Mouse (Mus musculus): ENCODE results near the gene Dnmt3a. TPM values are rescaled to one million over a fixed set of nuclear protein-coding genes. Genes with fewer than 3 reads are reported as not detected.

The Dnmt3a gene
- polyA plus RNA-seq, 1 experiment from 2014 or later, result 95.7 TPM

- Histone ChIP-seq H3K9me3 (no peaks in the 10 kb centered on the region), H3K4me3 (no peak overlapping the region), H3K27ac (replicated peaks) (no peak overlapping the region), H3K27me3 (no peaks in the 10 kb centered on the region), H3K36me3 (no peaks in the 10 kb centered on the region), H3K9ac (no peak overlapping the region), H3K4me2 (no peak overlapping the region), H3K4me1 (replicated peaks) (peaks cover 32% of the 10 kb centered on the region)
- WGBS, result 67% methylated on average over 5 of the region's 5 CpGs
- ATAC-seq (ENCODE audit: low read depth), result no peak
Measured at GRCm38 (mm10) chr12:3788421-3789051, 17.3 kb upstream of the Dnmt3a start.

DNA sequence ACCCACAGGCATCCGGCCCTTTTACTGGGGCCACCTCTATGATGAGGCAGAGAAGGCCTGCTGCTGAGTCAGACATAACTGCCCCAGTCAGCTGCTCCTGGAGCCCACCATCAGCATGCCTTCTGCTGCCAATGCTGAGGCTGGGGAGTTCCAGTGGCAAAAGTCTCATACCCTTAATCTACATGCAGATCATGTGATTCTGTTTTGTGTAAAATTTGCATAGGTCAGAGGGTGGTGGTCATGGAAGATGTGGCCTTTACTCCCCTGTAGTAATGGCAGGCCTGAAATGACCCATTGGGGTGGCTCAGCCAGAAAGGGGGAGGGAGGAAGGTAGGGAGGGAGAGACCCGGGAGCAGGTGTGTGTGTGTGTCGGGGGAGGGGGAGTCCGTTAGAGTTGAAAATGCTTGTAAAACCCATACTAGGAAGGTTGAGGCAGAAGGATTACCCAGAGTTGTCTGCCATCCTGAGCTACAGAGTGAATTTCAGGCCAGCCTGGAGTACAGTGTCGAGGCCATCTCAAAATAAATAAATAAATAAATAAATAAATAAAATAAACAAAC, 16.1 kb upstream of the Dnmt3a start:
- no peak for ATAC-seq (ENCODE audit: low read depth)
- no peak overlapping the region for H3K4me3 ChIP-seq
- peaks cover 20% of the 10 kb centered on the region for H3K4me1 ChIP-seq (replicated peaks)
- no peak overlapping the region for H3K27ac ChIP-seq (replicated peaks)
- no peaks in the 10 kb centered on the region for H3K9me3 ChIP-seq
- H3K9ac ChIP-seq, result no peak overlapping the region
- H3K36me3 ChIP-seq, result no peaks in the 10 kb centered on the region
- H3K4me2 ChIP-seq, result no peak overlapping the region
- WGBS, result 66% methylated on average over 5 of the region's 5 CpGs
- no peaks in the 10 kb centered on the region for H3K27me3 ChIP-seq

GRCm38 (mm10) chr12:3791257-3791656, 14.6 kb upstream of the Dnmt3a start:
- H3K36me3 ChIP-seq, result no peaks in the 10 kb centered on the region
- 0 out of 2 replicates have a peak, but pooled peaks have one; percentile 21 for ATAC-seq (ENCODE audit: low read depth)
- H3K27ac ChIP-seq (replicated peaks), result no peak overlapping the region
- H3K27me3 ChIP-seq, result no peaks in the 10 kb centered on the region
- no peak overlapping the region for H3K9ac ChIP-seq
- 52% methylated on average over 7 of the region's 7 CpGs for WGBS
- no peaks in the 10 kb centered on the region for H3K9me3 ChIP-seq
- peak overlapping the region; percentile 51 for H3K4me2 ChIP-seq
- H3K4me1 ChIP-seq (replicated peaks), result peaks cover 15% of the 10 kb centered on the region
- H3K4me3 ChIP-seq, result peak overlapping the region; percentile 23

- peak overlapping the region; percentile 23 for H3K4me3 ChIP-seq
- H3K27ac ChIP-seq (replicated peaks), result no peak overlapping the region; the same call in 1 of the 2 replicates
- no peaks in the 10 kb centered on the region for H3K36me3 ChIP-seq
- under 1% methylated on average over 22 of the region's 22 CpGs for WGBS
- H3K9me3 ChIP-seq, result no peaks in the 10 kb centered on the region
- H3K4me1 ChIP-seq (replicated peaks), result peaks cover 15% of the 10 kb centered on the region
- peak; percentile 94 for ATAC-seq (ENCODE audit: low read depth)
- peak overlapping the region; percentile 51 for H3K4me2 ChIP-seq
- H3K27me3 ChIP-seq, result no peaks in the 10 kb centered on the region
- H3K9ac ChIP-seq, result 0 out of 2 replicates have a peak overlapping the region, but pooled peaks have one; percentile 39
Measured at GRCm38 (mm10) chr12:3791732-3792131, 14.1 kb upstream of the Dnmt3a start.

DNA sequence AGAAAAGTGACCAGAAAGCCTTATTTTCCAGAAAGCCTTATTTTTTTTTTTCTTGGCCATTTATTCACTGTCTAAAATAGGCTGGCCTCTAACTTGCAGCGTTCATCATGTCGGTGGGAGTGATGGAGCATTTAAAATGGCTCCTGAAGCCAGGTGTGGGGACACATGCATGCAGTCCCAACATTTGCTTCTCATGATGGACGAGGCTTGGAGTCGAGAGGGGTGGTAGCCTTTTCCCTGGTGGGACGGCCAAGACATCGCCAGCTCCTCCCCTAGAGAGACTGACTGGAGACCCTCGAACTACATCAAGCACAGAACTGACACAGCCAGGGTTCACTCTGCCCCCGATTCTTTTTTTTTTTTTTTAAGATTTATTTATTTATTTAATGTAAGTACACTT, 13.6 kb upstream of the Dnmt3a start:
- H3K4me2 ChIP-seq, result peak overlapping the region; percentile 51
- WGBS, result 22% methylated on average over 8 of the region's 8 CpGs
- H3K9ac ChIP-seq, result peak overlapping the region; percentile 39; the same call in 1 of the 2 replicates
- no peaks in the 10 kb centered on the region for H3K27me3 ChIP-seq
- peak; percentile 45 for ATAC-seq (ENCODE audit: low read depth)
- H3K27ac ChIP-seq (replicated peaks), result no peak overlapping the region; the same call in 1 of the 2 replicates
- no peaks in the 10 kb centered on the region for H3K9me3 ChIP-seq
- peaks cover 15% of the 10 kb centered on the region for H3K4me1 ChIP-seq (replicated peaks)
- no peaks in the 10 kb centered on the region for H3K36me3 ChIP-seq
- H3K4me3 ChIP-seq, result peak overlapping the region; percentile 23

DNA sequence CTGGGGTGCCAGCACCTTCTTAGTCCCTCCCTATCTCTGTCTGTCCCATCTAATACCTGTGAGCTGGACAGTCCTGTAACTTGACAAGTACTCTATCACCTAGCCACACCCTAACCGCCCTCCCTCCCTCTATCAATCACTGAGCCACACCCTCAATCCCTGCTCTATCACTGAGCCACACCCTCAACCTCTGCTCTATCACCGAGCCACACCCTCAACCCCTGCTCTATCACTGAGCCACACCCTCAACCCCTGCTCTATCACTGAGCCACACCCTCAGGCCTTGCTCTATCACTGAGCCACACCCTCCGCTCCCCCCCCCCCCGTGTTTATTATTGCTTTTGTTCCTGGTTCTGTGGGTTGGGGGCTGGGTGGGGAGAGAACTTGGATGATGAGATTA, 10.2 kb upstream of the Dnmt3a start:
- Histone ChIP-seq H3K27me3 (no peaks in the 10 kb centered on the region), H3K4me1 (replicated peaks) (peaks cover 8% of the 10 kb centered on the region), H3K36me3 (no peaks in the 10 kb centered on the region), H3K9ac (no peak overlapping the region), H3K4me3 (no peak overlapping the region), H3K27ac (replicated peaks) (no peak overlapping the region), H3K4me2 (no peak overlapping the region), H3K9me3 (no peaks in the 10 kb centered on the region)
- 36% methylated on average over 4 of the region's 4 CpGs for WGBS
- ATAC-seq (ENCODE audit: low read depth), result no peak

DNA sequence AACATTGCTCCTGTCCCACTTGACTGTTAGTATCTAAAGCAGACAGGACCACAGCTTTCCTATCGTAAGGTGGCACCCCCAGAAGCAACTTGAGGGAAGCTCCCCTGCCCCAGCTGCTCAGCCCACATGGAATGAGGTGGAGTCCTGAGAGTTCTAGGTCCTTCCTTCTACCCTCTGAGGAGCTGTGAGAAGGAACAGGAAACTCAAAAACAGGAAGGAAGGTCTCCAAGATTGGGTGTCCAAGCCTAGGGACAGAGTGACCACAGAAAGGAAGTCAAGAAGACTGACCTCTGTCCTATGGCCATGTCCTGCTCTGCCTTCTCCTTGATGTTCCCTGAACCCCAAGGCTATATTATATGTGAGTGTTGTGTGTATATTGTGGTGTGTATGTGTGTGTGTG, 6.3 kb upstream of the Dnmt3a start:
- 88% methylated on average over 1 of the region's 1 CpGs for WGBS
- Histone ChIP-seq H3K4me2 (no peak overlapping the region), H3K4me1 (replicated peaks) (no peaks in the 10 kb centered on the region), H3K27ac (replicated peaks) (no peak overlapping the region), H3K9ac (no peak overlapping the region), H3K9me3 (no peaks in the 10 kb centered on the region), H3K4me3 (no peak overlapping the region), H3K27me3 (no peaks in the 10 kb centered on the region; the same call in 1 of the 2 replicates), H3K36me3 (no peaks in the 10 kb centered on the region)
- no peak for ATAC-seq (ENCODE audit: low read depth)

GRCm38 (mm10) chr12:3806271-3806684, 471 bp downstream of the Dnmt3a start:
- H3K27me3 ChIP-seq, result no peaks in the 10 kb centered on the region; the same call in 1 of the 2 replicates
- peak overlapping the region; percentile 94 for H3K9ac ChIP-seq
- H3K36me3 ChIP-seq, result no peaks in the 10 kb centered on the region
- peaks cover 41% of the 10 kb centered on the region for H3K4me1 ChIP-seq (replicated peaks)
- peak; percentile 81 for ATAC-seq (ENCODE audit: low read depth)
- peak overlapping the region; percentile 94 for H3K27ac ChIP-seq (replicated peaks)
- H3K4me2 ChIP-seq, result peak overlapping the region; percentile 76
- H3K4me3 ChIP-seq, result peak overlapping the region; percentile 90
- no peaks in the 10 kb centered on the region for H3K9me3 ChIP-seq
- under 1% methylated on average over 21 of the region's 41 CpGs for WGBS

GRCm38 (mm10) chr12:3806703-3807547, 1.1 kb downstream of the Dnmt3a start:
- ATAC-seq (ENCODE audit: low read depth), result peak; percentile 49
- peaks cover 47% of the 10 kb centered on the region for H3K4me1 ChIP-seq (replicated peaks)
- no peaks in the 10 kb centered on the region; the same call in 1 of the 2 replicates for H3K27me3 ChIP-seq
- WGBS, result under 1% methylated on average over 74 of the region's 141 CpGs
- peak overlapping the region; percentile 94 for H3K27ac ChIP-seq (replicated peaks)
- H3K4me2 ChIP-seq, result peak overlapping the region; percentile 76
- no peaks in the 10 kb centered on the region for H3K36me3 ChIP-seq
- H3K9me3 ChIP-seq, result no peaks in the 10 kb centered on the region
- peak overlapping the region; percentile 94 for H3K9ac ChIP-seq
- H3K4me3 ChIP-seq, result peak overlapping the region; percentile 90

- Histone ChIP-seq H3K27me3 (no peaks in the 10 kb centered on the region; the same call in 1 of the 2 replicates), H3K9ac (peak overlapping the region; percentile 94), H3K4me3 (peak overlapping the region; percentile 90), H3K4me1 (replicated peaks) (peaks cover 53% of the 10 kb centered on the region), H3K9me3 (no peaks in the 10 kb centered on the region), H3K27ac (replicated peaks) (peak overlapping the region; percentile 94), H3K4me2 (peak overlapping the region; percentile 76), H3K36me3 (no peaks in the 10 kb centered on the region)
- WGBS, result 2% methylated on average over 66 of the region's 105 CpGs
- ATAC-seq (ENCODE audit: low read depth), result peak; percentile 45
Measured at GRCm38 (mm10) chr12:3807548-3808395, 2.0 kb downstream of the Dnmt3a start.

GRCm38 (mm10) chr12:3808396-3808981, 2.7 kb downstream of the Dnmt3a start:
- peaks cover 54% of the 10 kb centered on the region for H3K4me1 ChIP-seq (replicated peaks)
- ATAC-seq (ENCODE audit: low read depth), result peak; percentile 2
- H3K4me2 ChIP-seq, result peak overlapping the region; percentile 76
- H3K9me3 ChIP-seq, result no peaks in the 10 kb centered on the region
- under 1% methylated on average over 10 of the region's 10 CpGs for WGBS
- peak overlapping the region; percentile 94 for H3K27ac ChIP-seq (replicated peaks)
- H3K4me3 ChIP-seq, result peak overlapping the region; percentile 90
- H3K36me3 ChIP-seq, result no peaks in the 10 kb centered on the region
- no peaks in the 10 kb centered on the region; the same call in 1 of the 2 replicates for H3K27me3 ChIP-seq
- peak overlapping the region; percentile 94 for H3K9ac ChIP-seq
